Mouse (Mus musculus) myocyte (in vitro differentiated cells): ENCODE measurements at regions not wholly inside any gene's neighbourhood (a gene's known extent, or its start where the extent isn't known, plus 50 kb on each side); places are given as distances from the start of the nearest gene placed in this dataset.

Source experiments
- E2F4 ChIP-seq: IDR thresholded peaks from one replicate; pipeline ENCODE4 v1.6.1; 2011; ENCODE audit warnings: mild to moderate bottlenecking, control low read depth, moderate library complexity; ENCODE audit not compliant: insufficient read depth
- MYOD1 ChIP-seq, 3 experiments: IDR thresholded peaks; one replicate each; pipeline ENCODE4 v1.6.1; 2011; ENCODE audit warnings: control low read depth in 2 of 3, low read depth in 2 of 3, mild to moderate bottlenecking in 2 of 3, moderate library complexity in 1 of 3; ENCODE audit not compliant: insufficient read length in 2 of 3, control insufficient read depth in 1 of 3
- POLR2A ChIP-seq: IDR thresholded peaks from one replicate; pipeline ENCODE4 v1.6.1; 2011; ENCODE audit warnings: low read depth, mild to moderate bottlenecking, control low read depth, moderate library complexity; ENCODE audit not compliant: insufficient read length
- POLR2AphosphoS2 ChIP-seq: IDR thresholded peaks from one replicate; pipeline ENCODE4 v1.6.1; 2011; ENCODE audit warnings: low read depth, control low read depth; ENCODE audit not compliant: insufficient read length
- TCF3 ChIP-seq: IDR thresholded peaks from one replicate; pipeline ENCODE4 v1.6.1; 2011; ENCODE audit warnings: low read depth, control low read depth; ENCODE audit not compliant: insufficient read length
- USF1 ChIP-seq: IDR thresholded peaks from one replicate; pipeline ENCODE4 v1.6.1; 2011; ENCODE audit warnings: low read depth, mild to moderate bottlenecking, control low read depth, moderate library complexity

- no peak for TF ChIP-seq POLR2A
- no peak for TF ChIP-seq POLR2AphosphoS2
- TF ChIP-seq TCF3, result no peak
- no peak for TF ChIP-seq USF1
- no peak for TF ChIP-seq MYOD1 (IDR thresholded peaks at IDR 0.05; ENCODE audit: control insufficient read depth in 1 of 3, insufficient read length in 2 of 3, low read depth in 2 of 3)
- no peak for TF ChIP-seq E2F4
Observed at GRCm38 (mm10) chr8:112092831-112093230, 78.0 kb upstream of the Gm6793 start.
